Mouse (Mus musculus): ENCODE data around the gene Mocs1.
"Not testable (repeated sequence)": the region's sequence is repeated elsewhere in the genome, so short reads cannot be mapped to it uniquely, and the experiment has no call there.

Gene Mocs1

GRCm38 (mm10) chr17:49429471-49430129 lies 1.4 kb downstream of the Mocs1 start:
- in situ Hi-C loops (cut with MboI; ENCODE audit: low pct_unique_long_range_greater_than_20kb in 1 of 2, low sequenced_read_pairs in 2 of 2, unreplicated experiment in 1 of 2): no loop called here

- in situ Hi-C loops (cut with MboI; ENCODE audit: low pct_unique_long_range_greater_than_20kb in 1 of 2, low sequenced_read_pairs in 2 of 2, unreplicated experiment in 1 of 2): no loop called here
Observed at GRCm38 (mm10) chr17:49430136-49430535, 2.0 kb downstream of the Mocs1 start.

- in situ Hi-C loops (cut with MboI; ENCODE audit: low pct_unique_long_range_greater_than_20kb in 1 of 2, low sequenced_read_pairs in 2 of 2, unreplicated experiment in 1 of 2): no loop called here
Observed at GRCm38 (mm10) chr17:49431176-49431575, 3.0 kb downstream of the Mocs1 start.

GRCm38 (mm10) chr17:49432071-49432711 lies 4.0 kb downstream of the Mocs1 start:
- in situ Hi-C loops (cut with MboI; ENCODE audit: low pct_unique_long_range_greater_than_20kb in 1 of 2, low sequenced_read_pairs in 2 of 2, unreplicated experiment in 1 of 2): no loop called here

- in situ Hi-C loops (cut with MboI; ENCODE audit: low pct_unique_long_range_greater_than_20kb in 1 of 2, low sequenced_read_pairs in 2 of 2, unreplicated experiment in 1 of 2): no loop called here
Observed at GRCm38 (mm10) chr17:49433071-49433470, 4.9 kb downstream of the Mocs1 start.

GRCm38 (mm10) chr17:49434236-49434635 lies 6.1 kb downstream of the Mocs1 start:
- in situ Hi-C loops (cut with MboI; ENCODE audit: low pct_unique_long_range_greater_than_20kb in 1 of 2, low sequenced_read_pairs in 2 of 2, unreplicated experiment in 1 of 2): no loop called here

- in situ Hi-C loops (cut with MboI; ENCODE audit: low pct_unique_long_range_greater_than_20kb in 1 of 2, low sequenced_read_pairs in 2 of 2, unreplicated experiment in 1 of 2): no loop called here
Observed at GRCm38 (mm10) chr17:49435081-49435480, 6.9 kb downstream of the Mocs1 start.

GRCm38 (mm10) chr17:49436631-49437030 lies 8.5 kb downstream of the Mocs1 start:
- in situ Hi-C loops (cut with MboI; ENCODE audit: low pct_unique_long_range_greater_than_20kb in 1 of 2, low sequenced_read_pairs in 2 of 2, unreplicated experiment in 1 of 2): no loop called here

- in situ Hi-C loops (cut with MboI; ENCODE audit: low pct_unique_long_range_greater_than_20kb in 1 of 2, low sequenced_read_pairs in 2 of 2, unreplicated experiment in 1 of 2): not testable (repeated sequence)
Observed at GRCm38 (mm10) chr17:49437306-49437705, 9.1 kb downstream of the Mocs1 start.

GRCm38 (mm10) chr17:49438822-49439574 lies 10.8 kb downstream of the Mocs1 start:
- in situ Hi-C loops (cut with MboI; ENCODE audit: low pct_unique_long_range_greater_than_20kb in 1 of 2, low sequenced_read_pairs in 2 of 2, unreplicated experiment in 1 of 2): no loop called here

- in situ Hi-C loops (cut with MboI; ENCODE audit: low pct_unique_long_range_greater_than_20kb in 1 of 2, low sequenced_read_pairs in 2 of 2, unreplicated experiment in 1 of 2): no loop called here
Observed at GRCm38 (mm10) chr17:49439706-49440105, 11.5 kb downstream of the Mocs1 start.

GRCm38 (mm10) chr17:49440331-49441130 lies 12.4 kb downstream of the Mocs1 start:
- in situ Hi-C loops (cut with MboI; ENCODE audit: low pct_unique_long_range_greater_than_20kb in 1 of 2, low sequenced_read_pairs in 2 of 2, unreplicated experiment in 1 of 2): no loop called here

- in situ Hi-C loops (cut with MboI; ENCODE audit: low pct_unique_long_range_greater_than_20kb in 1 of 2, low sequenced_read_pairs in 2 of 2, unreplicated experiment in 1 of 2): not testable (repeated sequence)
Observed at GRCm38 (mm10) chr17:49442841-49443240, 14.7 kb downstream of the Mocs1 start.

GRCm38 (mm10) chr17:49448570-49449229 lies 20.5 kb downstream of the Mocs1 start:
- in situ Hi-C loops (cut with MboI; ENCODE audit: low pct_unique_long_range_greater_than_20kb in 1 of 2, low sequenced_read_pairs in 2 of 2, unreplicated experiment in 1 of 2): no loop called here

- in situ Hi-C loops (cut with MboI; ENCODE audit: low pct_unique_long_range_greater_than_20kb in 1 of 2, low sequenced_read_pairs in 2 of 2, unreplicated experiment in 1 of 2): no loop called here
Observed at GRCm38 (mm10) chr17:49449230-49449608, 21.1 kb downstream of the Mocs1 start.

- in situ Hi-C loops (cut with MboI; ENCODE audit: low pct_unique_long_range_greater_than_20kb in 1 of 2, low sequenced_read_pairs in 2 of 2, unreplicated experiment in 1 of 2): no loop called here
Observed at GRCm38 (mm10) chr17:49450922-49451321, 22.8 kb downstream of the Mocs1 start.

GRCm38 (mm10) chr17:49456334-49456733 lies 28.2 kb downstream of the Mocs1 start:
- in situ Hi-C loops (cut with MboI; ENCODE audit: low pct_unique_long_range_greater_than_20kb in 1 of 2, low sequenced_read_pairs in 2 of 2, unreplicated experiment in 1 of 2): no loop called here

GRCm38 (mm10) chr17:49457833-49458232 lies 29.7 kb downstream of the Mocs1 start:
- in situ Hi-C loops (cut with MboI; ENCODE audit: low pct_unique_long_range_greater_than_20kb in 1 of 2, low sequenced_read_pairs in 2 of 2, unreplicated experiment in 1 of 2): no loop called here

Measured in mouse embryonic stem cell (cell line).